Mouse (Mus musculus): ENCODE data around the gene Mef2c. TPM values are rescaled to one million over a fixed set of nuclear protein-coding genes. Genes with fewer than 3 reads are reported as not detected.

Gene Mef2c
- polyA plus RNA-seq, 1 experiment from 2014 or later = 30.7 TPM

GRCm38 (mm10) chr13:83654889-83655769 lies 151.3 kb downstream of the Mef2c start:
- H3K9ac ChIP-seq = no peak overlapping the region
- 13% methylated on average over 8 of the region's 8 CpGs for WGBS
- peak overlapping the region; percentile 11; the same call in 1 of the 2 replicates for H3K4me2 ChIP-seq (replicated peaks)
- DNase-seq (ENCODE audit: low spot score) (peak; percentile 97), ATAC-seq (ENCODE audit: low FRiP score) (peak; percentile 91)
- no peak overlapping the region for H3K27ac ChIP-seq
- peaks cover 12% of the 10 kb centered on the region for H3K4me1 ChIP-seq (replicated peaks; ENCODE audit: control insufficient read depth, insufficient read depth, low read length)
- no peaks in the 10 kb centered on the region for H3K36me3 ChIP-seq (replicated peaks; ENCODE audit: control insufficient read depth, insufficient read depth)
- H3K27me3 ChIP-seq (ENCODE audit: control insufficient read depth, insufficient read depth, low read length) = no peaks in the 10 kb centered on the region
- H3K4me3 ChIP-seq (replicated peaks; ENCODE audit: low read length) = no peak overlapping the region
- H3K9me3 ChIP-seq (ENCODE audit: control insufficient read depth, low read length) = no peaks in the 10 kb centered on the region

GRCm38 (mm10) chr13:83656094-83656493 lies 152.3 kb downstream of the Mef2c start:
- no peak for ATAC-seq (ENCODE audit: low FRiP score)

GRCm38 (mm10) chr13:83656773-83657172 lies 152.9 kb downstream of the Mef2c start:
- DNase-seq (ENCODE audit: low spot score) (peak; percentile 66), ATAC-seq (ENCODE audit: low FRiP score) (no peak)
- H3K36me3 ChIP-seq (replicated peaks; ENCODE audit: control insufficient read depth, insufficient read depth) = no peaks in the 10 kb centered on the region
- H3K27me3 ChIP-seq (ENCODE audit: control insufficient read depth, insufficient read depth, low read length) = no peaks in the 10 kb centered on the region
- H3K9me3 ChIP-seq (ENCODE audit: control insufficient read depth, low read length) = no peaks in the 10 kb centered on the region
- no peak overlapping the region for H3K27ac ChIP-seq
- no peak overlapping the region for H3K4me3 ChIP-seq (replicated peaks; ENCODE audit: low read length)
- no peak overlapping the region for H3K4me2 ChIP-seq (replicated peaks)
- 73% methylated on average over 4 of the region's 4 CpGs for WGBS
- peaks cover 12% of the 10 kb centered on the region for H3K4me1 ChIP-seq (replicated peaks; ENCODE audit: control insufficient read depth, insufficient read depth, low read length)
- H3K9ac ChIP-seq = no peak overlapping the region

More at GRCm38 (mm10) chr13:83656094-83656493, 152.3 kb downstream of the Mef2c start:
- Histone ChIP-seq H3K9me3 (ENCODE audit: control insufficient read depth, low read length) (no peaks in the 10 kb centered on the region), H3K27ac (no peak overlapping the region), H3K4me3 (replicated peaks; ENCODE audit: low read length) (no peak overlapping the region), H3K9ac (no peak overlapping the region), H3K36me3 (replicated peaks; ENCODE audit: control insufficient read depth, insufficient read depth) (no peaks in the 10 kb centered on the region), H3K27me3 (ENCODE audit: control insufficient read depth, insufficient read depth, low read length) (no peaks in the 10 kb centered on the region), H3K4me1 (replicated peaks; ENCODE audit: control insufficient read depth, insufficient read depth, low read length) (peaks cover 12% of the 10 kb centered on the region), H3K4me2 (replicated peaks) (no peak overlapping the region)
- no peak for DNase-seq (ENCODE audit: low spot score)
- WGBS = 62% methylated on average over 7 of the region's 7 CpGs

- Histone ChIP-seq H3K4me2 (replicated peaks) (peak overlapping the region; percentile 41), H3K9ac (0 out of 2 replicates have a peak overlapping the region, but pooled peaks have one; percentile 29), H3K4me3 (replicated peaks; ENCODE audit: low read length) (peak overlapping the region; percentile 9; the same call in 1 of the 2 replicates), H3K27ac (no peak overlapping the region), H3K4me1 (replicated peaks; ENCODE audit: control insufficient read depth, insufficient read depth, low read length) (no peaks in the 10 kb centered on the region), H3K9me3 (ENCODE audit: control insufficient read depth, low read length) (no peaks in the 10 kb centered on the region), H3K27me3 (ENCODE audit: control insufficient read depth, insufficient read depth, low read length) (no peaks in the 10 kb centered on the region), H3K36me3 (replicated peaks; ENCODE audit: control insufficient read depth, insufficient read depth) (no peaks in the 10 kb centered on the region)
- 45% methylated on average over 8 of the region's 8 CpGs for WGBS
- ATAC-seq (ENCODE audit: low FRiP score) (peak; percentile 62), DNase-seq (ENCODE audit: low spot score) (peak; percentile 72)
Observed at GRCm38 (mm10) chr13:83660722-83661121, 156.9 kb downstream of the Mef2c start.

GRCm38 (mm10) chr13:83661166-83661565 lies 157.3 kb downstream of the Mef2c start:
- H3K4me3 ChIP-seq (replicated peaks; ENCODE audit: low read length) = peak overlapping the region; percentile 9; the same call in 1 of the 2 replicates
- 51% methylated on average over 7 of the region's 7 CpGs for WGBS
- H3K9me3 ChIP-seq (ENCODE audit: control insufficient read depth, low read length) = no peaks in the 10 kb centered on the region
- DNase-seq (ENCODE audit: low spot score) (no peak), ATAC-seq (ENCODE audit: low FRiP score) (peak; percentile 15; the same call in 1 of the 2 replicates)
- peak overlapping the region; percentile 41 for H3K4me2 ChIP-seq (replicated peaks)
- no peaks in the 10 kb centered on the region for H3K27me3 ChIP-seq (ENCODE audit: control insufficient read depth, insufficient read depth, low read length)
- no peak overlapping the region for H3K27ac ChIP-seq
- H3K9ac ChIP-seq = 0 out of 2 replicates have a peak overlapping the region, but pooled peaks have one; percentile 29
- no peaks in the 10 kb centered on the region for H3K36me3 ChIP-seq (replicated peaks; ENCODE audit: control insufficient read depth, insufficient read depth)
- no peaks in the 10 kb centered on the region for H3K4me1 ChIP-seq (replicated peaks; ENCODE audit: control insufficient read depth, insufficient read depth, low read length)

GRCm38 (mm10) chr13:83662089-83662551 lies 158.3 kb downstream of the Mef2c start:
- Histone ChIP-seq H3K4me2 (replicated peaks) (no peak overlapping the region; the same call in 1 of the 2 replicates), H3K27ac (no peak overlapping the region), H3K4me1 (replicated peaks; ENCODE audit: control insufficient read depth, insufficient read depth, low read length) (no peaks in the 10 kb centered on the region), H3K36me3 (replicated peaks; ENCODE audit: control insufficient read depth, insufficient read depth) (no peaks in the 10 kb centered on the region), H3K27me3 (ENCODE audit: control insufficient read depth, insufficient read depth, low read length) (no peaks in the 10 kb centered on the region), H3K9ac (no peak overlapping the region), H3K9me3 (ENCODE audit: control insufficient read depth, low read length) (no peaks in the 10 kb centered on the region), H3K4me3 (replicated peaks; ENCODE audit: low read length) (no peak overlapping the region)
- 52% methylated on average over 14 of the region's 14 CpGs for WGBS
- no peak for DNase-seq (ENCODE audit: low spot score)
- peak; percentile 52; the same call in 1 of the 2 replicates for ATAC-seq (ENCODE audit: low FRiP score)

GRCm38 (mm10) chr13:83666179-83666578 lies 162.3 kb downstream of the Mef2c start:
- H3K4me2 ChIP-seq (replicated peaks) = no peak overlapping the region
- 83% methylated on average over 7 of the region's 7 CpGs for WGBS
- H3K27me3 ChIP-seq (ENCODE audit: control insufficient read depth, insufficient read depth, low read length) = no peaks in the 10 kb centered on the region
- DNase-seq (ENCODE audit: low spot score) (no peak), ATAC-seq (ENCODE audit: low FRiP score) (no peak)
- H3K36me3 ChIP-seq (replicated peaks; ENCODE audit: control insufficient read depth, insufficient read depth) = no peaks in the 10 kb centered on the region
- no peak overlapping the region for H3K9ac ChIP-seq
- no peaks in the 10 kb centered on the region for H3K4me1 ChIP-seq (replicated peaks; ENCODE audit: control insufficient read depth, insufficient read depth, low read length)
- H3K9me3 ChIP-seq (ENCODE audit: control insufficient read depth, low read length) = no peaks in the 10 kb centered on the region
- H3K27ac ChIP-seq = no peak overlapping the region
- no peak overlapping the region for H3K4me3 ChIP-seq (replicated peaks; ENCODE audit: low read length)

GRCm38 (mm10) chr13:83667051-83667450 lies 163.2 kb downstream of the Mef2c start:
- no peaks in the 10 kb centered on the region for H3K9me3 ChIP-seq (ENCODE audit: control insufficient read depth, low read length)
- H3K9ac ChIP-seq = no peak overlapping the region
- ATAC-seq (ENCODE audit: low FRiP score) (no peak), DNase-seq (ENCODE audit: low spot score) (no peak)
- no peak overlapping the region for H3K4me2 ChIP-seq (replicated peaks)
- WGBS = 79% methylated on average over 3 of the region's 3 CpGs
- H3K4me3 ChIP-seq (replicated peaks; ENCODE audit: low read length) = no peak overlapping the region
- H3K4me1 ChIP-seq (replicated peaks; ENCODE audit: control insufficient read depth, insufficient read depth, low read length) = no peaks in the 10 kb centered on the region
- no peaks in the 10 kb centered on the region for H3K36me3 ChIP-seq (replicated peaks; ENCODE audit: control insufficient read depth, insufficient read depth)
- no peaks in the 10 kb centered on the region for H3K27me3 ChIP-seq (ENCODE audit: control insufficient read depth, insufficient read depth, low read length)
- no peak overlapping the region for H3K27ac ChIP-seq

- no peak overlapping the region for H3K4me2 ChIP-seq (replicated peaks)
- peaks cover 2% of the 10 kb centered on the region; the same call in 1 of the 2 replicates for H3K27me3 ChIP-seq (ENCODE audit: control insufficient read depth, insufficient read depth, low read length)
- H3K27ac ChIP-seq = no peak overlapping the region
- ATAC-seq (ENCODE audit: low FRiP score) = no peak
- H3K36me3 ChIP-seq (replicated peaks; ENCODE audit: control insufficient read depth, insufficient read depth) = no peaks in the 10 kb centered on the region
- no peaks in the 10 kb centered on the region for H3K4me1 ChIP-seq (replicated peaks; ENCODE audit: control insufficient read depth, insufficient read depth, low read length)
- no peak overlapping the region for H3K9ac ChIP-seq
- H3K9me3 ChIP-seq (ENCODE audit: control insufficient read depth, low read length) = no peaks in the 10 kb centered on the region
- no peak overlapping the region for H3K4me3 ChIP-seq (replicated peaks; ENCODE audit: low read length)
- no peak for DNase-seq (ENCODE audit: low spot score)
- 67% methylated on average over 2 of the region's 2 CpGs for WGBS
Observed at GRCm38 (mm10) chr13:83707611-83708010, 203.8 kb downstream of the Mef2c start.
